ENCODE assay signal across 8 mouse cellular contexts in the genomic region with DNA sequence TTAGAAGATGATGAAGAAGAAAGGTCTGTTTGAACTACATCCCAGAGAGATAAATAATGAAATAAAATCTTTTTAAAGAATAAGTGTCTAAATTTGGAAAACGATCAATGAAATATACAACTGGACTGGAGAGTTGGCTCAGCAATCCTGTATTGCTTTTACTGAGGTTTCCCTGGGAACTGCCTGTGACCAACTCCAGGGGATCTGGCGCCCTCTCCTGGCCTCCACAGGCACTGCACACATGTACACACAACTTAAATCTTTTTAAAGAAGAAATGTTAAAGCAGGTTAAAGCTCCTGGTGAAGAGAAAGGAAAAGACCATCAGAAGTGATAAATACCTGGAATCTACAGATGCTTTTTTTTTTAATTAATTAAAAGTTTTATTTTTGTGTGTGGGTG. TPM values are rescaled to one million over a fixed set of nuclear protein-coding genes. Genes with fewer than 3 reads are reported as not detected.
DNase-seq lines count a peak whose midpoint lies in the region; ATAC-seq and TF ChIP-seq lines count a peak whose summit lies in the region.

No protein-coding gene starts in this region.

- no peak overlapping the region for H3K4me3 ChIP-seq in midbrain, embryonic 10.5 days
- no peak overlapping the region for H3K4me3 ChIP-seq in midbrain, embryonic 13.5 days (replicated peaks)
- H3K4me3 ChIP-seq in embryonic fibroblast, embryonic 13.5 days (ENCODE audit: insufficient read depth, low read length): no peak overlapping the region
- H3K4me3 ChIP-seq in liver, embryonic 14.5 days (ENCODE audit: insufficient read depth in 1 of 2, low read depth in 2 of 2, low read length in 2 of 2): no peak overlapping the region

- TF ChIP-seq EP300 in liver, embryonic 14.5 days (IDR thresholded peaks at IDR 0.05; ENCODE audit: low read depth): 0 out of 2 replicates have a peak, but pooled peaks have one; percentile 12

- WGBS in midbrain, embryonic 10.5 days: 49% methylated on average over 2 of the region's 2 CpGs
- WGBS in midbrain, embryonic 13.5 days: 35% methylated on average over 2 of the region's 2 CpGs
- 22% methylated on average over 2 of the region's 2 CpGs for WGBS in liver, embryonic 14.5 days (ENCODE audit: insufficient replicate concordance)

- DNase-seq in midbrain, embryonic 10.5 days (ENCODE audit: low spot score): peak; percentile 81
- DNase-seq in adrenal gland, postnatal 4 days (ENCODE audit: low spot score in 2 of 2): peak; percentile 62 to 68
- DNase-seq in kidney, adult 8-10 months: peak; percentile 62 to 88
- DNase-seq in liver, embryonic 14.5 days (ENCODE audit: low read depth in 3 of 3, low spot score in 3 of 3): peak; percentile 42 to 52 (median 45)
- peak; percentile 79 for DNase-seq in retina, postnatal 1 day
- peak; percentile 76 to 80 for DNase-seq in thymus, postnatal 36 days

- no peaks in the 10 kb centered on the region for H3K9me3 ChIP-seq in midbrain, embryonic 10.5 days (replicated peaks)
- H3K9me3 ChIP-seq in midbrain, embryonic 13.5 days: no peaks in the 10 kb centered on the region
- H3K9me3 ChIP-seq in liver, embryonic 14.5 days (ENCODE audit: control insufficient read depth, low read length): no peaks in the 10 kb centered on the region

- H3K9ac ChIP-seq in midbrain, embryonic 13.5 days (replicated peaks): no peak overlapping the region
- no peak overlapping the region for H3K9ac ChIP-seq in liver, embryonic 14.5 days (replicated peaks)

- no peak overlapping the region for H3K4me2 ChIP-seq in midbrain, embryonic 13.5 days (replicated peaks)
- H3K4me2 ChIP-seq in liver, embryonic 14.5 days (ENCODE audit: low read depth): no peak overlapping the region

- TF ChIP-seq POLR2A in embryonic fibroblast, embryonic 13.5 days (IDR thresholded peaks at IDR 0.05; ENCODE audit: low read depth, low read length): no peak

- ATAC-seq in midbrain, embryonic 13.5 days: no peak
- no peak for ATAC-seq in liver, embryonic 14.5 days (ENCODE audit: insufficient read depth)

- H3K27me3 ChIP-seq in midbrain, embryonic 10.5 days (ENCODE audit: low read depth, poor library complexity, severe bottlenecking): no peaks in the 10 kb centered on the region
- no peaks in the 10 kb centered on the region for H3K27me3 ChIP-seq in midbrain, embryonic 13.5 days
- no peaks in the 10 kb centered on the region for H3K27me3 ChIP-seq in liver, embryonic 14.5 days (ENCODE audit: control insufficient read depth, insufficient read depth, low read length)

- peaks cover 14% of the 10 kb centered on the region for H3K4me1 ChIP-seq in midbrain, embryonic 10.5 days
- peaks cover 24% of the 10 kb centered on the region for H3K4me1 ChIP-seq in midbrain, embryonic 13.5 days (replicated peaks)
- peaks cover 3% of the 10 kb centered on the region; the same call in 1 of the 2 replicates for H3K4me1 ChIP-seq in embryonic fibroblast, embryonic 13.5 days (ENCODE audit: control insufficient read depth, insufficient read depth, low read length)
- no peaks in the 10 kb centered on the region; a peak in 1 of 4 replicates for H3K4me1 ChIP-seq in liver, embryonic 14.5 days (replicated peaks; ENCODE audit: control insufficient read depth in 2 of 2, insufficient read depth in 2 of 2, low read length in 1 of 2)

- TF ChIP-seq CTCF in embryonic fibroblast, embryonic 13.5 days (IDR thresholded peaks at IDR 0.05; ENCODE audit: borderline replicate concordance, insufficient read depth, low read length): peak; percentile 86
- TF ChIP-seq CTCF in liver, embryonic 14.5 days (IDR thresholded peaks at IDR 0.05; ENCODE audit: low read depth): peak; percentile 96

- H3K36me3 ChIP-seq in midbrain, embryonic 10.5 days: peaks cover 96% of the 10 kb centered on the region
- H3K36me3 ChIP-seq in midbrain, embryonic 13.5 days: peaks cover 65% of the 10 kb centered on the region
- H3K36me3 ChIP-seq in liver, embryonic 14.5 days (replicated peaks; ENCODE audit: control insufficient read depth, insufficient read depth, low read depth): peaks cover 74% of the 10 kb centered on the region

- H3K27ac ChIP-seq in midbrain, embryonic 10.5 days (replicated peaks): no peak overlapping the region
- H3K27ac ChIP-seq in midbrain, embryonic 13.5 days: no peak overlapping the region
- H3K27ac ChIP-seq in embryonic fibroblast, embryonic 13.5 days (ENCODE audit: insufficient read depth, low read length): no peak overlapping the region
- H3K27ac ChIP-seq in liver, embryonic 14.5 days: no peak overlapping the region

RNA-seq across cellular contexts. Expression of a gene that starts 10.2 kb away (rescaled TPM):
- 605 and 682 TPM in 2 replicates for polyA plus RNA-seq in midbrain, embryonic 10.5 days (2016; fragmentation: Nextera tagmentation; extraction: Ambion mirVana)
- 563 and 595 TPM in 2 replicates for polyA plus RNA-seq in midbrain, embryonic 13.5 days (2015; fragmentation: Nextera tagmentation; extraction: Ambion mirVana)
- 100 to 1,000 TPM; 708 to 756 TPM for total RNA-seq in adrenal gland, postnatal 4 days (2021)
- polyA plus RNA-seq in embryonic fibroblast, embryonic 13.5 days (2011; ENCODE audit: insufficient read length, low read depth, missing spikeins): 1,359 and 1,364 TPM in 2 replicates
- polyA plus RNA-seq in liver, embryonic 14.5 days (2012; rRNA removed): 63.8 and 87.8 TPM in 2 replicates
- 86.9 and 98.6 TPM in 2 replicates for polyA plus RNA-seq in liver, embryonic 14.5 days (2014; fragmentation: Nextera tagmentation; extraction: Ambion mirVana)
